Mouse (Mus musculus): ENCODE results near the gene Rasgef1a. TPM values are rescaled to one million over a fixed set of nuclear protein-coding genes. Genes with fewer than 3 reads are reported as not detected.

Gene Rasgef1a
- polyA plus RNA-seq, 1 experiment from 2014 or later = 0.22 TPM

Small RNA genes lying within 50 kb of the gene (microRNA-seq; reads per million reads assigned to microRNA genes)
- gene Mir7044 = not detected

Other genes starting within 250 kb of the Rasgef1a start
- 118 and 134 TPM in 2 replicates for gene Zfp637, start 170.3 kb upstream of the Rasgef1a start, polyA plus RNA-seq (2016; fragmentation: Nextera tagmentation; extraction: Ambion mirVana)
- 11.4 and 12.7 TPM in 2 replicates for gene Zfp239, start 149.3 kb upstream of the Rasgef1a start, polyA plus RNA-seq (2016; fragmentation: Nextera tagmentation; extraction: Ambion mirVana)
- gene Hnrnpf, start 111.1 kb upstream of the Rasgef1a start, polyA plus RNA-seq (2016; fragmentation: Nextera tagmentation; extraction: Ambion mirVana) = 518 and 521 TPM in 2 replicates
- 1.8 and 3.0 TPM in 2 replicates for gene Fxyd4, start 73.7 kb upstream of the Rasgef1a start, polyA plus RNA-seq (2016; fragmentation: Nextera tagmentation; extraction: Ambion mirVana)
- gene Csgalnact2, start 127.7 kb downstream of the Rasgef1a start, polyA plus RNA-seq (2016; fragmentation: Nextera tagmentation; extraction: Ambion mirVana) = 8.5 and 8.6 TPM in 2 replicates
- 2.9 and 3.8 TPM in 2 replicates for gene Ret, start 186.3 kb downstream of the Rasgef1a start, polyA plus RNA-seq (2016; fragmentation: Nextera tagmentation; extraction: Ambion mirVana)

All from midbrain, embryonic 12.5 days (tissue).